Mouse (Mus musculus) CH12.LX (cell line): ENCODE data around the gene Asic1.

Source experiments
- CHD1 ChIP-seq: IDR thresholded peaks from 2 replicates; pipeline ENCODE4 v1.6.1; 2012; ENCODE audit warnings: low read depth, low read length, improper control_type of control experiment, inconsistent platforms
- CTCF ChIP-seq, 2 experiments: IDR thresholded peaks in 1 of 2; conservative IDR thresholded peaks in 1 of 2; 2 replicates each; pipeline ENCODE4 v1.5.1; 2011 to 2012; ENCODE audit warnings: low read depth in 2 of 2, low read length in 2 of 2, improper control_type of control experiment in 1 of 2, inconsistent platforms in 1 of 2, mild to moderate bottlenecking in 1 of 2, moderate library complexity in 1 of 2
- E2F4 ChIP-seq: IDR thresholded peaks from 2 replicates; pipeline ENCODE4 v1.6.1; 2011; ENCODE audit warnings: low read depth, low read length, improper control_type of control experiment; ENCODE audit not compliant: insufficient replicate concordance
- ELF1 ChIP-seq: IDR thresholded peaks from 2 replicates; pipeline ENCODE4 v1.6.1; 2014; ENCODE audit warnings: low read depth, mild to moderate bottlenecking, inconsistent platforms, low read length, improper control_type of control experiment
- EP300 ChIP-seq: IDR thresholded peaks from 2 replicates; pipeline ENCODE4 v1.6.1; 2011; ENCODE audit warnings: low read length, improper control_type of control experiment
- HCFC1 ChIP-seq: IDR thresholded peaks from 2 replicates; pipeline ENCODE4 v1.6.1; 2012; ENCODE audit warnings: low read depth, mild to moderate bottlenecking, inconsistent platforms, low read length, improper control_type of control experiment
- MAFK ChIP-seq: IDR thresholded peaks from 2 replicates; pipeline ENCODE4 v1.6.1; 2011; ENCODE audit warnings: low read length, improper control_type of control experiment; ENCODE audit not compliant: insufficient replicate concordance
- MEF2A ChIP-seq: IDR thresholded peaks from 2 replicates; pipeline ENCODE4 v1.6.1; 2014; ENCODE audit warnings: low read depth, mild to moderate bottlenecking, inconsistent platforms, low read length, improper control_type of control experiment, borderline replicate concordance
- NRF1 ChIP-seq: IDR thresholded peaks from 2 replicates; pipeline ENCODE4 v1.6.1; 2014; ENCODE audit warnings: low read depth, mild to moderate bottlenecking, inconsistent platforms, low read length, improper control_type of control experiment, moderate library complexity
- SMC3 ChIP-seq: IDR thresholded peaks from 2 replicates; pipeline ENCODE4 v1.6.1; 2011; ENCODE audit warnings: low read depth, low read length, improper control_type of control experiment

DNA sequence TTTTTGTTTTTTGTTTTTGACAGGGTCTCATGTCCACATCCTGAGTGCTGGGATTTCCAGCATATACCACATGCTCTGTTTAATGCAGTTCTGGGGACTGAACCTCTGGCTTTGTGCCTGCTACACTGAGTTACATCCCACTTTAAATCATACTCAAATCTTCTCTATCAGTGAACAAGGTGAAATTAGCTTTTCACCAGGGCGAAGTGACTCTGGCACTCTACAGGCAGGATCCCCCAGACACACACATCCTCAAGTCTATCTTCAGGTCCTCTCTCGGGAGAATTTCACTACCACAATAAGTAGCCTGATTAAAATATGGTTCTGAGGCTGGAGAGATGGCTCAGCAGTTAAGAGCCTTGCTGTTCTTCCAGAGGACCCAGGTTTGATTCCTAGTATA, 56.4 kb downstream of the Asic1 start:
- TF ChIP-seq CTCF (conservative IDR thresholded peaks at IDR 0.05 in 1 of 2, IDR thresholded peaks at IDR 0.05 in 1 of 2; ENCODE audit: low read depth in 2 of 2, low read length in 2 of 2) (no peak), CHD1 (no peak), NRF1 (no peak), EP300 (no peak), MAFK (no peak), ELF1 (no peak), MEF2A (no peak), SMC3 (no peak), HCFC1 (no peak), E2F4 (no peak)
